Mouse (Mus musculus) liver, embryonic 14.5 days (tissue): Measurements from ENCODE around the gene Pik3r1. TPM values are rescaled to one million over a fixed set of nuclear protein-coding genes. Genes with fewer than 3 reads are reported as not detected.

ENCODE experiments used
- ATAC-seq: fragments of 200-750 bp; cut with Nextera tagmentation; 2 replicates; pipeline ENCODE4 v1.8.0; 2017; ENCODE audit warnings: moderate number of reproducible peaks, mild to moderate bottlenecking, moderate library complexity; ENCODE audit not compliant: insufficient read depth
- DNase-seq, 3 experiments: peaks; one replicate each; pipeline ENCODE4 v3.0.0-alpha.2; 2012 to 2013; ENCODE audit warnings: low read depth in 3 of 3, low spot score in 3 of 3
- H3K27ac ChIP-seq: fragments of 300-500 bp; sonication (generic); 2 replicates; pipeline ENCODE4 v1.5.1; 2014; ENCODE audit warnings: moderate library complexity, mild to moderate bottlenecking, control low read depth, inconsistent platforms
- H3K27me3 ChIP-seq: fragments of 300-500 bp; sonication (generic); 2 replicates; pipeline ENCODE4 v1.6.1; 2014; ENCODE audit warnings: mild to moderate bottlenecking, low read length, moderate library complexity; ENCODE audit not compliant: control insufficient read depth, insufficient read depth
- H3K36me3 ChIP-seq: fragments of 300-500 bp; sonication (generic); replicated peaks from 2 replicates; pipeline ENCODE4 v1.6.1; 2014; ENCODE audit warnings: low read depth; ENCODE audit not compliant: control insufficient read depth, insufficient read depth
- H3K4me1 ChIP-seq, 2 experiments: fragments of 200-500 bp in 1 of 2; fragments of 300-500 bp in 1 of 2; sonication (generic) in 1 of 2; replicated peaks; 2 replicates each; pipeline ENCODE4 v1.6.1; 2012 to 2014; ENCODE audit warnings: antibody characterized with exemption in 1 of 2, inconsistent platforms in 1 of 2, low read length in 1 of 2; ENCODE audit not compliant: control insufficient read depth in 2 of 2, insufficient read depth in 2 of 2
- H3K4me2 ChIP-seq: fragments of 300-500 bp; sonication (generic); 2 replicates; pipeline ENCODE4 v1.6.1; 2014; ENCODE audit warnings: low read depth, mild to moderate bottlenecking, control low read depth, moderate library complexity
- H3K4me3 ChIP-seq, 2 experiments: fragments of 200-500 bp in 1 of 2; fragments of 300-500 bp in 1 of 2; sonication (generic) in 1 of 2; 2 replicates each; pipeline ENCODE4 v1.5.1; 2012 to 2014; ENCODE audit warnings: low read depth in 2 of 2, low read length in 2 of 2, mild to moderate bottlenecking in 2 of 2, control low read depth in 1 of 2, inconsistent platforms in 1 of 2, moderate library complexity in 1 of 2; ENCODE audit not compliant: insufficient read depth in 1 of 2
- H3K9ac ChIP-seq: fragments of 300-500 bp; sonication (generic); replicated peaks from 2 replicates; pipeline ENCODE4 v1.6.1; 2014; ENCODE audit warnings: mild to moderate bottlenecking, control low read depth, moderate library complexity
- H3K9me3 ChIP-seq: fragments of 300-500 bp; sonication (generic); 2 replicates; pipeline ENCODE4 v1.6.1; 2016; ENCODE audit warnings: low read length, mixed read lengths; ENCODE audit not compliant: control insufficient read depth
- CTCF ChIP-seq: IDR thresholded peaks from 2 replicates; pipeline ENCODE4 v1.5.1; 2016; ENCODE audit warnings: antibody characterized with exemption, low read depth, control low read depth
- EP300 ChIP-seq: IDR thresholded peaks from 2 replicates; pipeline ENCODE4 v1.6.1; 2016; ENCODE audit warnings: antibody characterized with exemption, low read depth
- WGBS: fragments of 180-500 bp; shearing (Covaris S2); extraction: QIAGEN DNeasy Blood & Tissue Kit; methylation state at CpG from one replicate; pipeline ENCODE4 v1.1.7; 2014; ENCODE audit not compliant: insufficient replicate concordance; 5-methylcytosine and 5-hydroxymethylcytosine counted together
- polyA plus RNA-seq, 2 experiments: library from polyadenylated mRNA; depleted of rRNA in 1 of 2; stranded (reverse) in 1 of 2; unstranded in 1 of 2; fragments of >200 nt; fragmentation: Nextera tagmentation in 1 of 2; extraction: Ambion mirVana in 1 of 2; gene quantifications; 2 replicates each; pipeline versions ENCODE4 v1.2.1 to v1.2.3; 2012 to 2014

Pik3r1 gene
- polyA plus RNA-seq, 2 experiments: 10.3 to 23.7 TPM

DNA sequence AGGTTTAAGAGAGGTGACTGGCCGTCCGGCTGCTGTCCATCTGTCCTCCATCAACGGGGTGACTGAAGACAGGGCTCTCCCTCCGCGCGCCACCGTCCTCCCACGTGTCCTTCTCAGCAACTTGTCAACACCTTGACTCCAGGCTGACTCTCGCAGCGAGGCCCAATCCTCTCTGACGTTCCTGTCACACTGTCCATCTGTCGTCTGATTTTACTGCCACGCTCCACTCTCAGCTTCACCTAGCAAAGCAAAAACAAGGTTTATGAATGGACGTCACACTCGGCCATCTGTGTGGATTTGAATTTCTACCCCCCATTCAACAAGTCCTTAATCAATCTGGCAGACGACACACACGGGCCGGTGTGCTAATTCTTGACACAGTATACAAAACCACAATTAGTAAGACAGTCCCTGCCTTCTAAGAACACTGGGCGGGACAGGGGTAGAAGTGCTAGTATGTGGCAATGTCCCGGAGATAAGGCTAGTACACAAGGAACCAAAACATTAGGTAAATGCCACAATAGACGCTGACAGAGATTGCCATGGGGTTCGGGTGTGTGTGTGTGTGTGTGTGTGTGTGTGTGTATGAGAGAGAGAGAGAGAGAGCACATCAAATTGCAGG, 10.1 kb downstream of the Pik3r1 start:
- peaks cover 8% of the 10 kb centered on the region for H3K36me3 ChIP-seq
- H3K27me3 ChIP-seq: no peaks in the 10 kb centered on the region
- H3K4me2 ChIP-seq: no peak overlapping the region
- H3K27ac ChIP-seq: no peak overlapping the region
- no peak overlapping the region for H3K9ac ChIP-seq
- H3K9me3 ChIP-seq: no peaks in the 10 kb centered on the region
- ATAC-seq: no peak
- peaks cover 35 to 50% of the 10 kb centered on the region in 2 experiments for H3K4me1 ChIP-seq
- no peak overlapping the region for H3K4me3 ChIP-seq
- TF ChIP-seq CTCF (no peak), EP300 (no peak)
- DNase-seq: no peak
- 61% methylated on average over 22 of the region's 22 CpGs for WGBS

GRCm38 (mm10) chr13:101755228-101755627, 12.8 kb downstream of the Pik3r1 start:
- 68% methylated on average over 2 of the region's 2 CpGs for WGBS
- H3K4me2 ChIP-seq: no peak overlapping the region
- peaks cover 10 to 33% of the 10 kb centered on the region in 2 experiments for H3K4me1 ChIP-seq
- H3K27ac ChIP-seq: no peak overlapping the region
- TF ChIP-seq CTCF (no peak), EP300 (no peak)
- ATAC-seq: no peak
- peaks cover 8% of the 10 kb centered on the region for H3K36me3 ChIP-seq
- no peaks in the 10 kb centered on the region for H3K27me3 ChIP-seq
- DNase-seq: no peak
- no peak overlapping the region for H3K9ac ChIP-seq
- H3K4me3 ChIP-seq: no peak overlapping the region
- H3K9me3 ChIP-seq: no peaks in the 10 kb centered on the region

DNA sequence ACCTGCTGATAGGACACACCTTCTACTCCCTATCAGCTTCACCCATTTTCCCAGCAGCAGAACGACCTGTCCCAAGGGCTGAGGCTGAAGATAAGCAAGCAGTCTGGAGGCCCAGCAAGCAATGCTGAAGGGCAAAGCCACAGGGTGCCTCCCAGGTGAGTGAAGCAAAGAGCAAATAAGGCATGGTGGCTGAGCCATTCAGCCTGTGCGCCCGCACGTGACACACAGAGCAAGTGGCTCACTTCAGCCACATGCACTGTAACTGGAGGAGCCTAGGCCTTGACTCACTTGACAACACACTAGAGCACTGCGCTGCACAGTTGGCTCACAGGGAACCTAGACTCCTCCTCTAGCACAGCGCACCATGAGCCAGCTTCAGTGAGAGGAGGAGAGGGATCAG, 14.4 kb downstream of the Pik3r1 start:
- Histone ChIP-seq H3K4me2 (no peak overlapping the region), H3K27ac (no peak overlapping the region), H3K4me3 (no peak overlapping the region), H3K9ac (no peak overlapping the region; the same call in 1 of the 2 replicates), H3K27me3 (no peaks in the 10 kb centered on the region), H3K36me3 (peaks cover 8% of the 10 kb centered on the region), H3K4me1 (peaks cover 9 to 20% of the 10 kb centered on the region in 2 experiments; a peak in 3 of 4 replicates), H3K9me3 (no peaks in the 10 kb centered on the region)
- 53% methylated on average over 6 of the region's 6 CpGs for WGBS
- peak; percentile 45; the same call in 1 of the 2 replicates for TF ChIP-seq EP300
- no peak for TF ChIP-seq CTCF
- DNase-seq (no peak), ATAC-seq (peak; percentile 68)

DNA sequence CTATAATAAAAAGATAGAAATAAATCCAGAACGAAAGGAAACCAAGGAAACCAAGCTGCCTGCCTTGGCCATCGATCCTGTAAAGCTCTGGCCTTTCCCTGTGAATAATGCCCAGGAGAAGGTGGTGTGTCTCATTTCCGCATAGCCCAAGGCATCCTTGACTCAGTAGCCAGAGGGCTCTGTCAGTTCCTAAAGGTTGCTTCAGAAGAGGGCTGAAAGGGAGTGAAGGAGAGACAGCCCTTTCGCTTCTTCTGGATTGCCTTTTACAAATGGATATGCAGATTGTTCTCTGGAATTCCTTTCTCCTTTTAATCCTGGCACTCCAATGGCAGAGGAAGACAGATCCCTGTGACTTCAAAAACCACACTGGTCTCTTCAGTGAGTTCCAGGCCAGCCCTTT, 16.2 kb downstream of the Pik3r1 start:
- H3K9ac ChIP-seq: no peak overlapping the region
- TF ChIP-seq CTCF (no peak), EP300 (no peak)
- peaks cover 6% of the 10 kb centered on the region for H3K36me3 ChIP-seq
- H3K27me3 ChIP-seq: no peaks in the 10 kb centered on the region
- 65% methylated on average over 4 of the region's 4 CpGs for WGBS
- DNase-seq (no peak), ATAC-seq (no peak)
- no peak overlapping the region for H3K27ac ChIP-seq
- no peak overlapping the region for H3K4me2 ChIP-seq
- H3K4me3 ChIP-seq: no peak overlapping the region
- no peaks in the 10 kb centered on the region for H3K9me3 ChIP-seq
- H3K4me1 ChIP-seq: peaks cover 7 to 11% of the 10 kb centered on the region in 2 experiments; a peak in 3 of 4 replicates

- H3K9me3 ChIP-seq: no peaks in the 10 kb centered on the region
- H3K4me3 ChIP-seq: no peak overlapping the region
- H3K4me1 ChIP-seq: peaks cover 0 to 17% of the 10 kb centered on the region in 2 experiments; a peak in 3 of 4 replicates
- ATAC-seq (no peak), DNase-seq (no peak)
- no peak overlapping the region for H3K9ac ChIP-seq
- H3K36me3 ChIP-seq: no peaks in the 10 kb centered on the region
- no peak overlapping the region for H3K4me2 ChIP-seq
- no peak overlapping the region for H3K27ac ChIP-seq
- 61% methylated on average over 8 of the region's 8 CpGs for whole genome bisulfite sequencing
- no peaks in the 10 kb centered on the region for H3K27me3 ChIP-seq
- TF ChIP-seq EP300: no peak
- no peak for TF ChIP-seq CTCF
Measured at GRCm38 (mm10) chr13:101746012-101746595, 21.9 kb downstream of the Pik3r1 start.
